Mouse (Mus musculus) common myeloid progenitor, adult 5-6 weeks (primary cell): ENCODE measurements at regions not wholly inside any gene's neighbourhood (a gene's known extent, or its start where the extent isn't known, plus 50 kb on each side); places are given as distances from the start of the nearest gene placed in this dataset.

Experiments used
- ATAC-seq: replicated peaks from 2 replicates; pipeline ENCODE4 v1.8.0; 2016; ENCODE audit warnings: low read depth, mild to moderate bottlenecking, moderate TSS enrichment, inconsistent platforms; ENCODE audit not compliant: poor library complexity, severe bottlenecking

DNA sequence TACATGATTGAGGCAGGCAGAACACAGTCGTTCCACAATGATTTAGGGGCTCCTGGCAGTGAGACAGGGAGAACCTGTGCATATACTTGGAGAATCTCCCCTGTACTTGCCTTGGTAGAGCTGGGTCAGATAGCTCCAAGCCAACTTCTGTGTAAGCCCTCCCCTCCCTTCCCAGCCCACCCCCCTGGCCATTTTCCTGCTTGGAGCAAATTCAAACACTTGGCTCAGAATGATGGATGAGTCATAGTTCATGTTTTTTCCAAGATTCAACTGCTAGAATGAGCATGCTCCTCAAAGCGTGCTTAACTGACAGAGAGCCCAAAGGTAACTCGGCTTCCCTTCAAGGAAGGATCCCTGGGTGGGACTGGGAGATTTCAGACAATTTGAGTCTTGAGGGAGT, 194.1 kb upstream of the Camk1g start:
- no peak for ATAC-seq

DNA sequence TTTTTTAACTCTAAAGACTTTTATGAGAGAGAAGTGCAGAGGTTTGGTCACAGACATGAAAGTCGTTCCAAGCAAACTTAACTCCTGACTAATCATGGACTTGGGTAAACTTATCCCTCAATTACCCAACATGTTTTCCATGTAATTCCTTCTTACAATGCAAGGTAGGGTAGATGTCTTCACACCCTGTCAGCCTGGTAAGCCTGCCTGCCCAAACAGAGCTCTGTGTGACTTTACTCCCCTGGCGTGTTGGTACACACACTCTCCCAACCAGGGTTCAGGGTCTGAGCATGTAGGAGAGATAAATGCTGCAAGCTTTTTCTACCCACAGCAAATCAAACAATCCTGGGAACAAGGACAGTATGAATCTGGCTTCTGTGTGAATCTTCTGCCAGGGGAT, 192.1 kb upstream of the Camk1g start:
- ATAC-seq: no peak

DNA sequence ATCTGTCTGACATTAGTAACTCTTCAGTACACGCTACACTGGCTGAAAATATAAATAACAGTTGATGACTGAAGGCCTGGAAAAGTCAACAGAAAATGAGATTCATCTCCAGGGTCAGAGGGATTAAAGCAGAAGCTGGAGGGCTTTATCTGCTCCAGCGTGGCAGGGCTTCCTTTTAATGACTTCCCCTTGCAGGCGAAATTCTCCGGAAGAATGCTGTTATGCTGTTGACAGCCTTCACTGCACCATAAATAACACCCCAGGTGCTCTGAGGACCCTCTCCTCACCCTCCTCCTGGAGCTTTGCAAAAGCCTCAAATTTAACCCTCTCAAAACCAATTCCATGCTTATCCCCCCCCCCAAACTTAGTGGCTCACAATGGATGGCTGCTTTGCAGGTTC, 188.0 kb upstream of the Camk1g start:
- ATAC-seq: peak; percentile 81

DNA sequence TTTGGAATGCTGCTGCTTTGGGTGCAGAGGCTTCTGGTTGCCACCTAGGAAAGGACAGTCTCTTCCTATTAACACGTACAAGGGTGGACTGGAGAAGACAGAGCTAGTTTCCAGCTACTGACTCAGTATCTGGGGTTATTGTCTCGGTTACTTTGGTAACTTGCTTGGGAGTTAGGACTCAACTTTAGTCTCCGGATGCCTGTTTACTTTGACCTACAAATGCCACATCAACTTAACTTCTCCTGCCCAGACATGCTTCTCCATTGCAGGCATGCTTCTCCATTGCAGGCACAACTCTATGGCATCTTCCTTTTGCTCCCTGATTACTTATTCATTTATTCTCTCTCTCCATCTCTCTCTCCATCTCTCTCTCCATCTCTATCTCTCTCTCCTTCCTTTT, 184.6 kb upstream of the Camk1g start:
- ATAC-seq: no peak

GRCm38 (mm10) chr1:193552348-193552747, 182.2 kb upstream of the Camk1g start:
- ATAC-seq: no peak

DNA sequence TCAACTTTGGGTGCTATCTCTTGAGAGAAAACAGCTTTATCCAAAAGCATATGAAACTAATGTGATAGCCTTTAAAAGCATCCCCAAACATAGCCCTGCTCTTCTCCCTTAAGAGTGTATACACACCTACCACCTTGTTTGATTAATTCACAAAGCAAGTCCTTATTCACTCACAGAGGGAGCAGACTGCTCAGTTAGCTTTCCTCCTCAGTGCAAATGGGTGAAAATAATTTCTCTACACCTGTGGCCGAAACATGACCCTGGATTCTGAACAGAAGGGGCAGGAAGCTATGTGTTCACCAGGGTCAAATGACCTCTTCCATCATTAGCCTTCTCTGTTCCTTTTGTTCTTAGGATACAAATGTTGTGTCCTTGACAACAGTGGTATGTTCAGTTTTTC, 181.2 kb upstream of the Camk1g start:
- no peak for ATAC-seq

- ATAC-seq: no peak
Measured at GRCm38 (mm10) chr1:193550761-193551160, 180.7 kb upstream of the Camk1g start.

GRCm38 (mm10) chr1:193547356-193547755, 177.3 kb upstream of the Camk1g start:
- no peak for ATAC-seq

- no peak for ATAC-seq
Measured at GRCm38 (mm10) chr1:193546044-193546432, 175.9 kb upstream of the Camk1g start.

DNA sequence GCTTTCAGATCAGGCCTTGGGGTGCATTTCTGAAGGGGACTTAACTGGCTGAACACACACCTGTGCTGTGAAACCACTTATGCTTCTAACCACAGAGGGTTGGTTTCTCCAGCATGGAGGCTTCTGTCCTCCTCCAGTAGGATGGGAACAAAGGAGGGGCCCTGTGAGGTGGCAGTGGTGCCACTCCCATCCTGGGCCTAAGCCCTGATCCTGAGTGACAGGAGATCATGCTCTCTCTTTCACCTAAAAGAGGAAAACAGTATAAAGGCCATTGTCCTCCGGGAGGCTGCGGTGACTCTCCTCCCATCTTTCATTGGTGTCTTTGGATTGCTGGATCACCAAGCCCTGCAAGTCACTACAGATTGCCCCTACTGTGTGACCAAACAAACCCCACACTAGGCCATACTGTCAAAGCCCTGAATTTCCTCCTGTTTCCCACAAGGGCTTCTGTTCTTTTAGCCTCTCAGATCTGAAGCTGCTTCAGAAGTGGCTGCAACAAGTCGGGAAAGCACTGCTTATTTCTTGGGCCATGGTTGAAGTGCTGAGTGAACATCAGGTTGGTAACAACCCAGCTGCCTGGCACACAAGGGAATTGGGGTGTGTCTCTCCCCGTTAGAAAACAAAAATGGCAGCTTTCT, 175.4 kb upstream of the Camk1g start:
- no peak for ATAC-seq

GRCm38 (mm10) chr1:193544804-193545203, 174.7 kb upstream of the Camk1g start:
- ATAC-seq: no peak

- ATAC-seq: no peak
Measured at GRCm38 (mm10) chr1:193543834-193544233, 173.7 kb upstream of the Camk1g start.

DNA sequence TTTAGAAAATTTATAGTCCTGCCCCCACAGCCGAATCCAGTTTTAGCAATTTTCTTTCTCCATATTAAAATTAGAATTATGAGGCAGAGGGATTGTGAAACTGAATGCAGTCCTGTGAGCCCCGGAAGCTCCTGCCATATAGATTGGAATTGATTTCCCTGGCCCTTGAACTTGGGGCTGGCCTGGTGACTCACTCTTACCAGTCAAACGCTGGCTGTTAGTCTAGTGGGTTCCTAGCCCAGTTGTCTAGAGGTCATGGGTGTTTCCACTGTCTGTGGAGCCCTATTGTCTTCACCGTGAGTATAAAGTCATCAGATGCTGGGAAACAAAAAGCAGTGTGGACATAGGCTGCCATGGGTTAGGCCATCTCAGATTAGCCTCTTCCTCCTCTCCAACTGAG, 173.2 kb upstream of the Camk1g start:
- no peak for ATAC-seq

DNA sequence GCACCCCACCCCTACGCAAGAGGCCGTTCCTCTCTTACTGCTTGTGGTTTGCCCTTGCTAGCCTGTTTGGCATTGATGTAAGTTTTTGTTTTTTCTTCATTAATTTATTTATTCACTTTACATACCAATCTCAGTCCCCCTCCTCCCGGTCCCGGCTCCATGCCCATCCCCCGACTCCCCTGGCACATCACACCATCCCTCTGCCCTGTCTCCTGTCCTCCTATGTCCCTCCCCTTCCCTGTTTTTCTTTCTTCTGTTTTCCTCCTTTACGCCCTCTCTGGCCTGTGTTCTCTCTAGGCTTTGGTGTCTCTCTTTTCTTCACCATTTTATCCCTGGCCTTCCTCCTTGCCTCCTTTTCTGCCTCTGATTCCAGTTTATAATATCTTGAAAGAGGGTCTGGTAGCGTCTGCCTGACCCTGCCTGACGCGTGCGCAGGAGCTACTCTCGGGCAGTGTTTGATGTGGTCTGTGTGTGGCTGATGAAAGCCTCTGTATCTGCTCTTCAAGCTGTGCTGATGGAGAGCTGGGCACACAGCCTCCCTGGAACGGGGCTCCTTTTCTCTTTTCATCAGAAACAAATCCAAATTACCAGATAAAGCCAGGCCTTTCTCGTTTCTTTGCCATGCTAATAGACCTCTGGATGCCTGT, 172.0 kb upstream of the Camk1g start:
- no peak for ATAC-seq

- ATAC-seq: no peak
Measured at GRCm38 (mm10) chr1:193541281-193541680, 171.2 kb upstream of the Camk1g start.

DNA sequence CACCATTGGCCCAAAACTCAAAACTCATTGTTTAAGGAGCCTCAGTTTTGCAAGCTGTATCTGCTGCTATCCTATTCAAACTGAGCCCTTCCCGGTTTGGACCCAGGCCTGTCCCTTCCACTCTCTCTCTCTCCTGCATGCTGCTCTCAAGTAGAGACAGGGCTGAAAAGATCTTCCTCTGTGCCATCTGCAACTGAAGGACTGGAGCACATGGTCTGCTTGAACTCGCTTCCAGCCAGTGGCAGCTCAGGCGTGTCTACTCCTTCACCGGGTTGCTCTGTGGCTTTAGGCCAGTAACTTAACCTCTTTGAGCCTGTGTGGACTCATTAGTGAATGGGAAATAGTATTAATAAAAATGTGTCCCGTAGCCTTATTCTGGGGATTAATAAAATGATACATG, 170.4 kb upstream of the Camk1g start:
- ATAC-seq: no peak

DNA sequence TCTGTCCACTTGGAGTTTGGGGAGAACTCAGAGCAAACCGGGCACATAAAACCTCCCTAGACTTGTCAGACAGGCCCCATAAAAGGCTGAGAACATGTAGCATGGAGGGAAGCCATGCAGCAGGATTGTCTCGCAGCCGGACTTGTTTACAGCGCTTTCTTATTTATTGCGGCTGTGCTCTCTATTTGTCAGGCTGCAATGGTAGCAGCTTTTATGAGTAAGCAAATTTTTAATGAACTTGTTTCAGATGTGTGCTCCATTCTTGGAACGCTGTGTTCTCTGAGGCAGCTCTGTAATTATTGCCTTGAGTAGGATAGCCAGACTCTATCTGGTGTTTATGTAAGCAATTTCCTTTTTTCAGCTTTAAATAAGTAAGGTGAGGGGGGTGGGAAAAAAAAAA, 169.2 kb upstream of the Camk1g start:
- ATAC-seq: no peak

- ATAC-seq: no peak
Measured at GRCm38 (mm10) chr1:193538425-193538824, 168.3 kb upstream of the Camk1g start.

- no peak for ATAC-seq
Measured at GRCm38 (mm10) chr1:193537616-193538015, 167.5 kb upstream of the Camk1g start.

DNA sequence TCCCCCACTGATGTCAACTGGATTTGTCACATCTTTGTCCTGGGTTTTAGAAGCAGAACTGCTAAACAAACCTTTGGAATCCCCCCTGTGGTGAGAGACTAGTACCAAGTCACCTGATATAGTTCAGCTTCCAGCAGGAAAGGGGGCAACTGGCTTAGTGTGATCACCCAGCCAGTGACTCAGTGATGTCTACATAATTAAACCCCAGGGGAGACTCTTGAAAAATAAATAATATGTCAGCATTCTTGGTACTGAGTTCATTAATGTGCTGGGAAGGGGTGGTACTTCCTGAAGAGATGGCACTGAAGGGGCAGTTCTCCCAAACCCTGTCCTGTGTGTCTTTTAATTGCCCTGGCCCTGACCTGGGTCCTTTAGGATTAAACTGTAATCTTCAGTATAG, 166.5 kb upstream of the Camk1g start:
- ATAC-seq: no peak

DNA sequence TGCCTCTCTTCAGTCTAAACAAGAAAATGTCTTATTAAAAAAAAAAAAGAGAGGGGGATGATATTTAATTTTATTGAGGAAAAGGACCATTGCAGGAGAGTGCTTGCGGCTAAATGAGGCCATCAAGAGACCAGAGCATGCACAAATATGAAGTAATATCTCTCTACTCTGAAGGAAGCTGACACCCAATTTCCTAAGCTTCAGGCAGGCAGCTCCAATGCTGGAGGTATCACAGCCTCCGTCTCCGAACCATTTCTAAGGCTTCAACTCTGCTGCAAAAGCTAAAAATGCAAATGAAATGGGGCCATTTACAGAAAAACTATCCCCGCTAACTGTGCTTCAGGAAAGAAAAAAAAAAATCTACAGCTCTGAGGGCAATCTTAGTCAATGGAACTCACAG, 164.4 kb upstream of the Camk1g start:
- ATAC-seq: no peak

DNA sequence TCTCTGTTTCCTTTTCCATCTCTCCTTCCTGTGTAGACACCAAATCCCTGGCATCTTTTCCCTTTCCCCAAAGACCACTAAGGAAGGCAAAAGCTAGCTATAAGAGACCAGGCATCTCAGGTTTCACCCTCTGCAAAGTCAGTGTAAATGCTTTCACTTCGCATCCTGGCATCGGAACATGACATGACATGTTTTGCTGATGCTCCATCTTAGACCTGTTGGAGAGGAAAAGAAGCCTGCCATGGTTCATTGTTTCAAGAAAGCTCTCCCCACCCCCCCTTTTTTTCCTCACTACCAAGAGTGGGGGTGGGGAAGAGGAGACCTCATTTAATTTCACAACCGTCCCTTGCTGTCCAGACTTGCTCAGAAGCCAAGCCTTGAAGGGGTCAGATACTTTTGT, 156.4 kb upstream of the Camk1g start:
- no peak for ATAC-seq
